Mouse (Mus musculus) embryonic facial prominence, embryonic 11.5 days (tissue): ENCODE measurements around the gene Lrrc51. TPM values are rescaled to one million over a fixed set of nuclear protein-coding genes. Genes with fewer than 3 reads are reported as not detected.

Experiments
- ATAC-seq: fragments of 200-750 bp; cut with Nextera tagmentation; replicated peaks from 2 replicates; pipeline ENCODE4 v1.8.0; 2017; ENCODE audit warnings: low read depth; ENCODE audit not compliant: insufficient number of reproducible peaks, low FRiP score, low TSS enrichment
- DNase-seq: peaks from one replicate; pipeline ENCODE4 v3.0.0-alpha.2; 2015; ENCODE audit warnings: low spot score
- H3K27ac ChIP-seq: fragments of 300-500 bp; sonication (generic); replicated peaks from 2 replicates; pipeline ENCODE4 v1.5.1; 2014; ENCODE audit warnings: mild to moderate bottlenecking, low read depth, low read length, control low read depth
- H3K27me3 ChIP-seq: fragments of 300-500 bp; sonication (generic); 2 replicates; pipeline ENCODE4 v1.6.1; 2014; ENCODE audit warnings: mild to moderate bottlenecking, low read length, moderate library complexity, mixed read lengths; ENCODE audit not compliant: control insufficient read depth, insufficient read depth
- H3K36me3 ChIP-seq: fragments of 300-500 bp; sonication (generic); replicated peaks from 2 replicates; pipeline ENCODE4 v1.6.1; 2014; ENCODE audit warnings: low read depth, mild to moderate bottlenecking, low read length, moderate library complexity, mixed read lengths; ENCODE audit not compliant: control insufficient read depth, insufficient read depth
- H3K4me1 ChIP-seq: fragments of 300-500 bp; sonication (generic); 2 replicates; pipeline ENCODE4 v1.6.1; 2014; ENCODE audit warnings: low read length, mixed read lengths; ENCODE audit not compliant: control insufficient read depth, insufficient read depth
- H3K4me2 ChIP-seq: fragments of 300-500 bp; sonication (generic); 2 replicates; pipeline ENCODE4 v1.6.1; 2014; ENCODE audit warnings: low read depth, mild to moderate bottlenecking, control low read depth, low read length, moderate library complexity
- H3K4me3 ChIP-seq: fragments of 300-500 bp; sonication (generic); 2 replicates; pipeline ENCODE4 v1.5.1; 2014; ENCODE audit warnings: low read depth, low read length, control low read depth
- H3K9ac ChIP-seq: fragments of 300-500 bp; sonication (generic); replicated peaks from 2 replicates; pipeline ENCODE4 v1.6.1; 2014; ENCODE audit warnings: mild to moderate bottlenecking, control low read depth, low read length
- H3K9me3 ChIP-seq: fragments of 300-500 bp; sonication (generic); replicated peaks from 2 replicates; pipeline ENCODE4 v1.6.1; 2016; ENCODE audit warnings: mild to moderate bottlenecking, low read length, inconsistent platforms, mixed read lengths; ENCODE audit not compliant: control insufficient read depth
- WGBS: fragments of 180-500 bp; shearing (Covaris S2); extraction: QIAGEN DNeasy Blood & Tissue Kit; methylation state at CpG from one replicate; pipeline ENCODE4 v1.1.7; 2014; 5-methylcytosine and 5-hydroxymethylcytosine counted together
- polyA plus RNA-seq: library from polyadenylated mRNA; unstranded; fragments of >200 nt; fragmentation: Nextera tagmentation; extraction: Ambion mirVana; gene quantifications from 2 replicates; pipeline ENCODE4 v1.2.1, GENCODE M21; 2014

Gene Lrrc51
- polyA plus RNA-seq, 1 experiment from 2014 or later = 11.0 TPM

DNA sequence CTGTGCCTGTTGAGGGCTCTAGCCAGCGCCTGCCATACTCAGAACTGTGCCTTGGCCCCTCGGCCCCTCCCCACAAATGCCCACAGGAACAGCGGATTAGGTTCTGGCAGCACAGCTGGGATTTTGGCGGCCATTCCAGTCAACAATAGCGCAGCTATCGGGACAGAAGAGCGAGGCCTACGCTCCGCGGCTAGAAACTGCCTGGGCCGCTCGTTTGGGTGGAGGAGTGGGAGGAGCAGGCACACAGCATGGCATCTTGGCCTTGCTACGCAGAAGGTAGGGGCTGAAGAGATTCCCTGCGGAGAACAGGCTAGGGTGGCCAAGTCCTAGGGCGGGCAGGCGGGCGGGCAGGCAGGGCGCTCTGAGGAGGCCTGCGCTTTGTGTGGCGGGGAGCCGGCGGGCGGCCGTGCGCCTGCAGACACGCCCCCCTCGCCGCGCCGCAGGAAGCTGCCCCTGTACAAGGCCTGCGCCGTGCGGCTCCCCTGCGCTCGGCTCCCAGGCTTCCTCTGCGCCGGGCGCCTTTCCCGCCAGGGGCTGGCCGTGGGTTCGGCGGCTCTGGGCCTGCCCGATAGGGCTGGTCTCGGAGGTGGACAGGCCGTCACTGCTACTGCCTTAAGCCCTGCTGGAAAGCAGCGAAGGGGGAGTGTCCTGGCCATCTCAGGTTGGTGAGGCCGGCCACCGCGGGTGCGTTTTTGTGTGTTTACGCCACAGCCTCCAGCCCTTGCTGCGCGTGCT, 36.2 kb upstream of the Lrrc51 start:
- under 1% methylated on average over 34 of the region's 53 CpGs for WGBS
- Histone ChIP-seq H3K4me3 (peak overlapping the region; percentile 59), H3K9me3 (no peaks in the 10 kb centered on the region), H3K9ac (peak overlapping the region; percentile 90), H3K4me1 (no peaks in the 10 kb centered on the region; the same call in 1 of the 2 replicates), H3K27ac (peak overlapping the region; percentile 99), H3K36me3 (no peaks in the 10 kb centered on the region), H3K27me3 (no peaks in the 10 kb centered on the region), H3K4me2 (peak overlapping the region; percentile 72)
- peak; percentile 89 for DNase-seq
- peak; percentile 92 for ATAC-seq

GRCm38 (mm10) chr7:101968751-101969150, 35.1 kb upstream of the Lrrc51 start:
- ATAC-seq (no peak), DNase-seq (no peak)
- Histone ChIP-seq H3K4me3 (no peak overlapping the region), H3K9me3 (no peaks in the 10 kb centered on the region), H3K27me3 (no peaks in the 10 kb centered on the region), H3K36me3 (no peaks in the 10 kb centered on the region), H3K4me1 (no peaks in the 10 kb centered on the region; the same call in 1 of the 2 replicates), H3K9ac (no peak overlapping the region), H3K4me2 (no peak overlapping the region), H3K27ac (no peak overlapping the region; the same call in 1 of the 2 replicates)
- 65% methylated on average over 2 of the region's 2 CpGs for WGBS

DNA sequence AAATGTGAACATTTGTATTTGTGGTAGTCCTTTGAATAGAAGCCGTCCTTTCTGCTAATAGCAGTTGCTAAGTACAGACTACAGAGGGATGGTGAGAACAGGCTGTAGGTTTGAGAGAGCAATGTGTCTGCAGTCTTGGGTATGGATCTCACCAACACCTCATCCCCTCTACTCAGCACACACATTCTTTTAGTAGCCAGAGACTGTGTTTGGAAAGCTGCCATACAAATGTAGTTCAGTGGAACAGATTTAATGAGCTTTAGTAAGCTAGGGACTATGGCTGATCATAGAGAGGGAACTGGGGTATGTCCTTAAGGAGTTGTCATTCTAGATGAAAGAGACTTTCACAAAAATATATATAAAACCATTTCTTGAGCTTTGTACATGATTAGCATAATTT, 33.6 kb upstream of the Lrrc51 start:
- no peak overlapping the region for H3K4me3 ChIP-seq
- H3K9me3 ChIP-seq = no peaks in the 10 kb centered on the region
- ATAC-seq (no peak), DNase-seq (no peak)
- H3K27me3 ChIP-seq = no peaks in the 10 kb centered on the region
- no peaks in the 10 kb centered on the region for H3K36me3 ChIP-seq
- no peak overlapping the region for H3K9ac ChIP-seq
- whole genome bisulfite sequencing = 97% methylated on average over 1 of the region's 1 CpGs
- H3K4me1 ChIP-seq = no peaks in the 10 kb centered on the region
- no peak overlapping the region for H3K27ac ChIP-seq
- H3K4me2 ChIP-seq = no peak overlapping the region

DNA sequence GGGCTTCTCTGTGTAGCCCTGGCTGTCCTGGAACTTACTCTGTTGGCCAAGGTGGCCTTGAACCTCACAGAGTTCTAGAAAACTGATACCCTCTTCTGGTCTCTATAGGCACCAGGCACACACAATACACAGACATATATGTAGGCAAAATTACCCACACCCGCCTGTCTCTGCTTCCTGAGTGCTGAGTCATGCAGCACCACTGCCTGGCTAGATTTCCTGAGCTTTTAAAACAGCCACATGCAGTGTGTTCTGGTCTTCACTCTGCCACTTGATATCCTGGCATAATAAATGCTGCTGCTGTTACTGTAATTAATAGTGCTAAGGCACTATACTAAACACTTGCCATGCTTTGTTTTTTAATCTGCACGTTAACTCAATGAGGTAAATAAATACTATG, 31.9 kb upstream of the Lrrc51 start:
- Histone ChIP-seq H3K4me1 (no peaks in the 10 kb centered on the region), H3K9ac (no peak overlapping the region), H3K36me3 (no peaks in the 10 kb centered on the region), H3K4me3 (no peak overlapping the region), H3K9me3 (no peaks in the 10 kb centered on the region), H3K27me3 (no peaks in the 10 kb centered on the region), H3K4me2 (no peak overlapping the region), H3K27ac (no peak overlapping the region)
- ATAC-seq (no peak), DNase-seq (no peak)
- 68% methylated on average over 2 of the region's 2 CpGs for WGBS

DNA sequence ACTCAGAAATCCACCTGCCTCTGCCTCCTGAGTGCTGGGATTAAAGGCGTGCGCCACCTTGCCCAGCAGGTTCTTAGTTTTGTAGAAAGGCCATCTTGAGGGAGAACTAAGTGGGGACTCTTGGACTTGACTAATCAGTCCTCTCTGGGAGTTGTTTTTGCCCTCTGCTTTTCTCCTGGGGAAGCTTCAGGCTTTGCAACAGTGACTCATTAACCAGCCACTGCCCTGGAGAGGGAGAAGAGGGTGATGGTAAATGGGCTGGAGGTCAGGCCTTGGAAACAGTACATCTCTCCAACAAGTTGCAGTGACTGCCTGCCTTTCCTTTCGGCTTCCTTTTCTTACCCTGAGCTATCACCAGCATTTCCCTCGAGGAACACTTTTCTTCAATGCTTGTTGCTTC, 30.9 kb upstream of the Lrrc51 start:
- Histone ChIP-seq H3K9ac (no peak overlapping the region), H3K27ac (no peak overlapping the region), H3K4me1 (no peaks in the 10 kb centered on the region), H3K4me3 (no peak overlapping the region), H3K4me2 (no peak overlapping the region), H3K27me3 (no peaks in the 10 kb centered on the region), H3K9me3 (no peaks in the 10 kb centered on the region), H3K36me3 (no peaks in the 10 kb centered on the region)
- ATAC-seq = no peak
- no peak for DNase-seq
- WGBS = 91% methylated on average over 4 of the region's 4 CpGs

GRCm38 (mm10) chr7:101963621-101964020, 29.9 kb upstream of the Lrrc51 start:
- Histone ChIP-seq H3K36me3 (no peaks in the 10 kb centered on the region), H3K9me3 (no peaks in the 10 kb centered on the region), H3K4me3 (no peak overlapping the region), H3K4me2 (no peak overlapping the region), H3K27ac (no peak overlapping the region), H3K27me3 (no peaks in the 10 kb centered on the region), H3K9ac (no peak overlapping the region), H3K4me1 (no peaks in the 10 kb centered on the region)
- ATAC-seq = no peak
- 92% methylated on average over 2 of the region's 2 CpGs for WGBS
- no peak for DNase-seq

DNA sequence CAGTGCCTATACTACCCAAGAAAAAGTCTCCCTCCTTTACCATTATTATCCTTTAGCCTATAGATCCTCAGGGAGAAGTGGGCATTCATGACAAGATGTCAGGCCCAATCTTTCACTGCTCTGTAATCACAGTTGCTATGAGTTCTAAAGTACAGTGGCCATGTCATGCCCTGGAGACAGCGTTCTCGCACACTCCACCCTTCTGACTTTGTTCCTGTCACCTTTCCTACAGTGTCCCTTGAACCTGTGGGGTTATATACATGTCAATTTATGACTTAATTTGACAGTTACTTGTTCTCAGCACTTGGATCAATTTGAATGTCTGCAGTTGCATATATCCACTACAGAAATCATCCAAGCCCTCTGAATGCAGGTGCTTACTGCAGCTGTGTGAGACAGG, 29.1 kb upstream of the Lrrc51 start:
- no peak overlapping the region for H3K9ac ChIP-seq
- H3K27ac ChIP-seq = no peak overlapping the region
- H3K4me2 ChIP-seq = no peak overlapping the region
- ATAC-seq = no peak
- H3K27me3 ChIP-seq = no peaks in the 10 kb centered on the region
- DNase-seq = no peak
- H3K9me3 ChIP-seq = no peaks in the 10 kb centered on the region
- 89% methylated on average over 2 of the region's 2 CpGs for WGBS
- no peaks in the 10 kb centered on the region for H3K36me3 ChIP-seq
- no peak overlapping the region for H3K4me3 ChIP-seq
- no peaks in the 10 kb centered on the region for H3K4me1 ChIP-seq

DNA sequence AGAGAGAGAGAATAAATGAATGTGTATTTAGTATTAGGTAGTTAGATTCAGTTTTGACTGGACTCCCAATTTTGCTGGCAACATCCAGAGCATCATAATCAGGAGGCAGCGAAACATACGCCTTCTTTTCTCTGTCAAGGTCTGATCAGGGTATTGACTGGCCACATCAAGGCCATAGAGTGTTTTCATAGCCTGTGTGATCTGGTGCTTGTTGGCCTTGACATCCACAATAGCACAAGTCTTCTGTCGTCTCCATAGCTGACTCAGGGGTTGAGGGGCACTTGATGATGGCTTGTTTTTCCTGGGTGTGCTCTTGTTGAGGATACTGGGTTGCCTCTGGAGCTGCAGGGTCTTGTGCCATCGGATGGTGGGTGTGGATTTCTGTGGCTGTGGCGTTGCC, 23.2 kb upstream of the Lrrc51 start:
- H3K36me3 ChIP-seq = no peaks in the 10 kb centered on the region
- ATAC-seq = no peak
- H3K4me1 ChIP-seq = no peaks in the 10 kb centered on the region
- 89% methylated on average over 5 of the region's 5 CpGs for WGBS
- no peak overlapping the region for H3K9ac ChIP-seq
- no peak overlapping the region for H3K4me2 ChIP-seq
- no peak overlapping the region for H3K27ac ChIP-seq
- H3K27me3 ChIP-seq = no peaks in the 10 kb centered on the region
- H3K9me3 ChIP-seq = no peaks in the 10 kb centered on the region
- H3K4me3 ChIP-seq = no peak overlapping the region
- DNase-seq = no peak
